Mouse (Mus musculus) embryo, embryonic 11 days (tissue): ENCODE results near the gene Acbd6.

Experiments used
- DNase-seq: peaks from one replicate; pipeline ENCODE4 v3.0.0-alpha.2; 2015

Gene Acbd6

GRCm38 (mm10) chr1:155558012-155558842 is at the start of gene Acbd6:
Gene Acbd6 (plus strand): TSS chr1:155558120.
- DNase-seq = peak; percentile 92

GRCm38 (mm10) chr1:155510263-155510662 is 47.7 kb upstream of the Acbd6 start:
- no peak for DNase-seq

- no peak for DNase-seq
Observed at GRCm38 (mm10) chr1:155515866-155516265, 42.1 kb upstream of the Acbd6 start.

DNA sequence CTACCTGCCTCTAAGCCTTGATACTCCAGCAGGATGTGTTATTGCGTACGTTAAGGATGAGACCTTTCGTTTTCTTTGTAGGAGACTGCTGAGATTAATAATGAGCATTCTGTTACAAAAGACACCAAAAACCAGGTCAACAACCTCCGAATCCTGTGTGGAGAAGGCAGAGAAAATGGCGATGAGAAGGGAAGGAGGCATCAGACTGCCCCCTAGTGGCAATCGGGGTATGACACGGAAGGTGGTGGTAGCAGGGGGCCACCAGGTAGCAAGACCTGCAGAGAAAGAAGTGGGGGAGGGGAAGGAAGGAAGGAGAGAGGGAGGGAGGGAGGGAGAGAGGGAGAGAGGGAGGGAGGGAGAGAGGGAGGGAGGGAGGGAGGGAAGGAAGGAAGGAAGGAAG is 41.3 kb upstream of the Acbd6 start:
- peak; percentile 64 for DNase-seq

DNA sequence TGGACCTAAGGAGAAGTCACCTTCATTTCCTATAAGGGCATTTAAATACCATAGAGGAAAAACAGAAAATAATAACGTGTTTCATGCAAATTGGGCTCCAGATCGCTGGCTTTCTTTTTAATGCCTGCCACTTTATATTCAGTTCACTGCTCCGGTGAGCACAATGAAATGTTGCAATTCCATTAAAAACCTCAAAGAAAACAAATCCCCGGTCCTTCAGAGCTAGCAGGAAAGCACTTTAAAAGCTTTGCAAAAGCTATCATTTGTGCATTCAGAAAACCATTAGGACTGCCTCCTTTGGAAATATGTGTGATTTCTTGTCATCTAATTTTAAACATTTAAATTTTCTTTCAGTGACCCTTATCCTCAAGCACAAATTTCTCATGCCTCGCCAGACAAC is 40.9 kb upstream of the Acbd6 start:
- no peak for DNase-seq

DNA sequence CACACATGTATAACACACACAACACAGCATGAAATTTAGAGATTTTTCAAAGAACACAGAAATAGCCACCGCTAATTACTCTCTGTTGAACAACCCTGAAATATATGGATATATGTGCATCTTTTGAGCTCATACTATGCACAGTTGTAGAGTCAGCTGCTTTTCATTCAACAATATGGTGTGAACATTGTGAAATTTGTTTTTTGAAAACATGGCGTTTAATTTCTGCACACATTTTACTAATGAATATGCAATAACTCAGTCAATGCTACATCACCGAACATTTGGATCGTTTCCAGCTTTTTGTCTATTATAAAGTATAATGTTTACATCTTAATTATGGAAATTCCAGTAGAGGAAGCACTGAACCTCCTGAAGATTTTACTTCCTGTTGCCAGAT is 37.6 kb upstream of the Acbd6 start:
- no peak for DNase-seq

DNA sequence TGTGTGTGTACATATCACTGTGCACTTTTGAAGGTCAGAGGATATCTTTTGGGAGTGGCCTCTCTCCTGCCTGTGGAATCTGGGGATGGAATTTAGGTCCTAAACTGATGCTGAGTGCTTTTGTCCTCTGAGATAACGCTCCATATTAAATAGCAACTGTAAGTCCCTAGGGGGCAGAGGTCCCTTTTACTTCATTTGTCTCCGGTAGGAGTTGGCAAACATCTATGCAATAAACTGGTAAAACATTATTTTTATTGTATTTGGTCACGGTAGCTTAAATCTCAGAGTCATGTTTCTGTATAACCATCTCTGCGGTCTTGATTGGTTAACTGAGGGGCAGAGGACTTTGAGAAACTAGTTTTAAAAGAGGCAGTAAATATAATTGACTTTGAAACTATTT is 35.4 kb upstream of the Acbd6 start:
- DNase-seq = no peak

- DNase-seq = no peak
Observed at GRCm38 (mm10) chr1:155526176-155526575, 31.7 kb upstream of the Acbd6 start.

- DNase-seq = peak; percentile 53
Observed at GRCm38 (mm10) chr1:155527027-155527786, 30.7 kb upstream of the Acbd6 start.

DNA sequence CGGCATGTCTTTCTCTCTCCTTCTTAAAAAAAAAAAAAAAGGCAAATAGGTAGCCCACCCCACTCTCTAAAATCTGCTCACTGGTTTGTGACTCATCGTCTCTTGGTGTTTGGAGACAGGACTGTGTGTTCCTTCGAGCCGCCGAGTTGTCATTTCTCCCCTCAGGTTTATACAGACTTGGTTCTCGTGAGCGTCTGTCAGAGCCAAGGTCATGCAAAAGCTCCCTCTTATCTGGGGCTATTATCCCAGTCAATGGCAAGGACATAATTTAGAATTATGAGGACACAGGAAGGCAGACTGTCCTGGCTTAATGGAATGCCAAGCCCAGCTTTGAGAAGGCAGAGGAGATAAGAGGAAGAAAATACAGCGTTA is 30.1 kb upstream of the Acbd6 start:
- DNase-seq = no peak

DNA sequence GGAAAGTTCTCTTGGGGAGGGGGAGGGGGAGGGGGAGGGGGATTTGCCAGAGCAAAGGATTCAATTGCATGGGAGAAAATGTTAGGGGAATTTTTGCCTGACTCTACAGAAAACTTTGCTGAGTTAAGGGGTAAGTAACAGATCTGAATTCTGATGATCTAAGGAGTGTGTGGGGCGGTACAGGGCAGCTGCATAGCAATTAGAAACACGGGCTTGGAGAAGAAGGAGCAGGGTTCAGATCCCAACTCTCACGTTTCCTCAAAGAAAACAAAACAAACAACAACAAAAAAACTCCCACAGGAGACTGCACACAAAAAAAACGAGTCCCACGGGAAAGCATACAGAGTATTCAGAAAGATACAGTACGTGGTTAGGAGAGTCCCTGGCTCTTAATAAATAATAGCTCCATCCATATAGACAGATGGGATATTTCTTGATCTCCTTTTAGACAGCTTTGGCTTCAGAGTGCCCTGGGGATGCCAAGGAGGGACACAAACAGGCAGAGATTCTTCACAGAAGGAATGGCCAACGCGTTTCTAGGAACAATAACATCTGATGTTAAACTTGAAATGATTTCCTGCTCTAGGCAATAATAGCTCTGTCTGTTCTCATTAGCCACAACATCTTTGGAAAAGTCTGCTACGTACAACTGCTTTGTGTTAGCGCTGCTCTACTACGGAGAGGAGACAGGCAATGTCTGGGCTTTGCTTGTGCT is 29.4 kb upstream of the Acbd6 start:
- DNase-seq = no peak

DNA sequence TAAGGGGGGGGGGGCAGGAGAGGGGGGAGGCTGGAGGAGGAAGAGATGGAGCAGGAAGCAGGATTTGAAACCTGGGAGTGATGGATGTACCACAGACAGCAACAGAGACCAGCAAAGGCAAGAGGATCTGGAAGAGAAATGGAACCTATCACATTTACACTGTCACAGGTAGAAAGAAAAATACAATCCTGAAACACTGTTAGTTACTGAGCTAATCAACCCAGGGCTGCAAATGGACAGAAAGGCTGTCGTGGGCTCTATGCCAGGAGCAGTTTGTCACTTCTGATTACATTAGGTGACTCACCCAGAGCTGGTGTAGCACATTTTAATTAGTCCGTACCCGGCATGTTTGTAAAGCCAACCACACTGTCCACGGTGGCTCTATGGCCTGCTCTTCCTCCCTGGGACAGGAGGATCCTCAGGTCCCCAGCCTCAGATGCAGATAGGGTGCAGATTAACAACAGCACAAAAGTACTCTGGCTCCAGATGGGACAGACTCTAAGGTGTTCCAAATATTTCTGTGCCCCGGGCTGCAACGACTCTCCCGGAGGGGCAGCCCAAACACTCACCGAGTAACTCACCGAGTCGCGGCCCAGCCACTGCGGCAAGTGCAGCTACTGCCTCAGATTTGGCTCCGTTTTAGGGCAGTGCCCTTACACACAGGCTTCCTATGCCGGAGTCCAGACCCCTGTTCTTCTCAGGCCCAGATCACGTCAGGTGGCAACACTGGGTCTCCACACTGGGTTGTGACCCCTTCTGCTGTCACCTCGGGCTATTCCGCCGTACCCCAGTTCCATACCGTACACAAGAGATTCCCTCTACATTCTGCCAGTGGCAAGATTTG is 28.6 kb upstream of the Acbd6 start:
- no peak for DNase-seq

DNA sequence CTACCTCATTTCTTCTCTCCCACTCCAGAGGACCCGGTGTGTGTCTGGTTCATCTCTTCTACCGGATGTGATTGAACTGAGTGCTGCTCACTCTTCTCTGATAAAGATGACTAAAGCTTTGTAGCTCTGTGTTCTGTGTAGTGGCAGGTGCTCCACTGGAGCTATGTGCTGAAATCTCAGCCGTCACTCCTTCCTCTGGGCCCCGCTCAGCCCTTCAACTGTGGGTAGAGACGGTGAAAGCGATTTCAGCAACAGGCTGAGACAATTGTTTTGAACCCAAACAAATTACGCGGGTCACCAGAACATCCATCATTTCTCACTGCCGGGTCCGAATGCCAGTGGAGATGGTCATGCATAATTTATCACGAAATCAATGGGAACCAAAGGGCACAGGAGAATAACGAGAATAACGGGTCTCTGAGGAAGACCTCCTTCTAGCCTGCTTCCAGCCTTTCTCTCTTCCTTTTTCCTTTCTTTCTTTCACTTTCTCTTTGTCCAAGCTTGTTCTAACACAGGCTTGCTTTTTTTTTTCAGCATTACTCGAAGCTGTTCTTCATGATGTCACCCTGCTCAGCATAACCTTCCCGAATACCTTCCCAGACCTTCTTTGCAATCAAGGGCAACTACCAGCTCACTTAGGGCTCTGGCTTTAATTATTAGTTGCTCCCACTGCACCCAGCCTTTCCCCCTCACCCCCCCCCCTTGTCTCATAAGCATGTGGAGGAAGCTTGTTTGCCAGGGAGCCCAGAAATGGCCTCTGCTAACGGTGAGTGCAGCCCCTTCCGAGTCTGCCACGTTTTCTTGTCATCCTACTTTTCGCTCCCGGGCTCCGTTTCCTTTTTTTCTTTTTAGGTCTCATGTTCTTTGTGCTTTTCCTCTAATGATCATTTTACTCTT is 27.1 kb upstream of the Acbd6 start:
- peak; percentile 65 for DNase-seq

DNA sequence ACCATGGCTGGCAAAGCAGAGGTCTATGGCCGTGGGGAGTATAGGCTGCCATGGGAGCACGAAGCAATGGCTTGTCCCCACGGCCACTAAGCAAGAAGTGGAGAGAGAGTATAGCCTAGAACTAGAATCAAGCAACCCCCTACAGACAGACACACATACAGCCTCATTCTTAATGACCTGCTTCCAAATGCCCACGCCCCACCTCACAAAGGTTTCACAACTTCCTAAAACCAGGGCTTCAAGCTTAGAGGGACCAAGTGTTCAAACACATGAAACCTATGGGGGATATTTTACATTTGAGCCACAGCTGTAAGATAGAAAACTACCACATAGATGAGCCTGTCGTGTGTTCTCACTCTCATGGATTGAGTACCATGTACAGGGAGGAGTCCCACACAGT is 25.5 kb upstream of the Acbd6 start:
- DNase-seq = no peak

- DNase-seq = no peak
Observed at GRCm38 (mm10) chr1:155532833-155533688, 24.9 kb upstream of the Acbd6 start.

- no peak for DNase-seq
Observed at GRCm38 (mm10) chr1:155533689-155533965, 24.3 kb upstream of the Acbd6 start.

DNA sequence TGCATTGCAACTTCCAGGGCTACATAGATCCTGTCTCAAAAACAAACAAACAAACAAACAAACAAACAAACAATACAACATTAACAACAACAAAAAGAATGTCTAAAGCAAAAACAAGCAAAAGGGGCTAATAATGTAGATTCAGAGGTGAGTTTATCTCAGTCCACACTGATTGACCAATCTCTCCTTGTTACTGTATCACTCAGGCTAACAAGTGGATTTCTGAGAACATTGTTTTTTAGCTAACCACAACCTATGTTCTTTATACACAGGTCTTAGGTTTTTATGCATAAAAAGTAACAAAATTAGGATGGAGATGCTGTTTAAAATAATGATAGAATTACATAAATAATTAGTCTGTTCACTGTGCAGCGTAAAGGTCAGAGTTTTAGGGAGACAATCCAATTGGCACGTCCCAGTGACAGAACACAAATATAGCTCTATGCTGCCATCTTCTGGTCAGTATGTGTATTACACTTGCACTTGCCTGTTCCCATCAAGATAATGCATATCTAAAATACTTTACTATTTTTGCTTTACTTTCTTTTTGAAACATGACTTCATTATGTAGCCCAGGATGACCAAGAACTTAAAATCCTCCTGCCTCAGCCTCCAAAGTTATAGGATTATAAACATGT is 20.8 kb upstream of the Acbd6 start:
- peak; percentile 76 for DNase-seq

DNA sequence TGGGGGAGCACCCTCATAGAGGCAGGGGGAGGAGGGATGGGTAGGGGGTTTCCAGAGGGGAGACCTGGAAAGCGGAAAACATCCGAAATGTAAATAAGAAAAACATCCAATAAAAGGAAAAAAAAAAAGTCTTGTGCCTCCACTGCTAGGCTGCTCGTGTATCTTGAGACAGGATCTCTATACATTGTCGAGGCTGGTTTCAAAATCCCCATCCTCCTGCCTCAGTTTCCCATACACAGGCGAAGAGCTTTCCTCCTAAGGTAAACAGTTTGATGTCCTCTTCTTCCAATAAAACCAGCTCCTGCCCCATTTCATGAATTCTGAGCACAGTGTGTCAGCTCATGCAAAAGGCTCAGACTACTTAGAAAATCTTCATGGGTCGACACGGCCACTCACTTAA is 19.9 kb upstream of the Acbd6 start:
- no peak for DNase-seq

GRCm38 (mm10) chr1:155557642-155558011 is 293 bp upstream of the Acbd6 start:
- DNase-seq = no peak

- no peak for DNase-seq
Observed at GRCm38 (mm10) chr1:155560021-155560420, 2.1 kb downstream of the Acbd6 start.
